Mouse (Mus musculus) heart, adult 11 months (tissue): ENCODE data around the gene Plxdc1.
A peak's percentile ranks its signal among the peaks of the same experiment; 100 is the strongest.

Experiments used
- DNase-seq: peaks from one replicate; pipeline ENCODE4 v3.0.0; 2022

Gene Plxdc1

GRCm38 (mm10) chr11:98012831-98013230 lies 26.6 kb upstream of the Plxdc1 start:
- DNase-seq: no peak

GRCm38 (mm10) chr11:98011716-98012115 lies 25.5 kb upstream of the Plxdc1 start:
- no peak for DNase-seq

- no peak for DNase-seq
Measured at GRCm38 (mm10) chr11:98008087-98008486, 21.8 kb upstream of the Plxdc1 start.

DNA sequence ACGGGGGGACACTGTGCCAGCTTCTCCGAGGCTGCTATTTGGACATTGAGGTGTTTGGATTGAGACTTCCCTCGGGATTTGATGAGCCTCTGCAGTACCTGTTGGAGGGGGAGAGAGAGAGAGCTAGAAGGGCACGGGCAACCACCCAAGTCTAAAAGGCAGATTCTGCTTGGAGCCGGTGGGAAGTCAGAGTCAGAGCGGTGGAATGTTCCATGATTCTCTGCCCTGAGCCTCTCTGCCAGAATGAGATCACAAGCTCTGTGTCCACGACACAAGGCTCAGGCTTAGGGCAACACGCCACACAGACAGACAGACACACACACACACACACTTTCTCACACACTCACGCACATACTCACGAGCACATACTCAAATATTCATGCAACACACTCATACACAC lies 19.4 kb upstream of the Plxdc1 start:
- DNase-seq: peak; percentile 97

DNA sequence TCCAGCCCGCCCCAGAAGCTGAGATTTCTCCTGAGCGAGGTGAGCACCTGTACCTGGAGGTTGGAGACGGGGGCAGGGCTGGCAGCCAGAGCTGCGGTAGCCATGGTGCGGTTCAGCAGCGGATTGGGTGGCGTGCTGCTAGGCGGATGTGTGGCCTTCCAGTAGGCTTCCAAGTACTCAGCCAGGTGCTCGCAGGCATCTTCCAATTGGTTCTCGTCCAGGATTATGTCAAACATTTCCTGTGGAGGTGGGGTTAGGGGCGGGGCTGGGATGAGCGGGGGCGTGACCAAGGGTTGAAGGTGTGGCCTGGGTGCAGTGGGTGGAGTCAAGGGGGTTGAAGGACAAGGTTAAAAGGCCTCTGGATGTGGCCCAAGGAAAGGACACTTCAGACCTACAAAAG lies 18.8 kb upstream of the Plxdc1 start:
- no peak for DNase-seq

GRCm38 (mm10) chr11:98004161-98004560 lies 17.9 kb upstream of the Plxdc1 start:
- no peak for DNase-seq

GRCm38 (mm10) chr11:98003171-98003671 lies 17.0 kb upstream of the Plxdc1 start:
- peak; percentile 92 for DNase-seq

- DNase-seq: peak; percentile 95
Measured at GRCm38 (mm10) chr11:98002627-98003026, 16.4 kb upstream of the Plxdc1 start.

GRCm38 (mm10) chr11:98001986-98002385 lies 15.7 kb upstream of the Plxdc1 start:
- peak; percentile 89 for DNase-seq

- DNase-seq: no peak
Measured at GRCm38 (mm10) chr11:98001351-98001824, 15.1 kb upstream of the Plxdc1 start.

GRCm38 (mm10) chr11:98000378-98001140 lies 14.3 kb upstream of the Plxdc1 start:
- peak; percentile 93 for DNase-seq

DNA sequence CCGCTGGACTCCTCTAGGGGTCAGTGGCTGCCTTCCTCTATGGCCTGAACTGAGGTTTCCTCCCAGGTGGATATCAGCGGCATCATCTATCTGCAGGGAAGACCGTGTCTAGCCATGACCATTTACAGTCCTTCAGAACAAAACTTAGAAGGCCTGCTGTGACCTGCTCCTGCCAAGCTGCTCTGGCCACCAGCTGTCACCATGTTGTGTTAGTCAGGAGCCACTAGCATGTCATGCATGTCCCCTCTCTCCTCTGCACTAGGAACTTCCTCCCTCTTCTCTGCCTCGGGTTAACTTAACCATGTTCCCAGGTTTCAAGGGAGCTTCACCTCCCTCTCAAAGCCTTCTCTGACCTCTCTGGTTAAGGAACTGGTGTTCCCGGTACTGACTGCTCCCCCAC lies 13.5 kb upstream of the Plxdc1 start:
- DNase-seq: no peak

DNA sequence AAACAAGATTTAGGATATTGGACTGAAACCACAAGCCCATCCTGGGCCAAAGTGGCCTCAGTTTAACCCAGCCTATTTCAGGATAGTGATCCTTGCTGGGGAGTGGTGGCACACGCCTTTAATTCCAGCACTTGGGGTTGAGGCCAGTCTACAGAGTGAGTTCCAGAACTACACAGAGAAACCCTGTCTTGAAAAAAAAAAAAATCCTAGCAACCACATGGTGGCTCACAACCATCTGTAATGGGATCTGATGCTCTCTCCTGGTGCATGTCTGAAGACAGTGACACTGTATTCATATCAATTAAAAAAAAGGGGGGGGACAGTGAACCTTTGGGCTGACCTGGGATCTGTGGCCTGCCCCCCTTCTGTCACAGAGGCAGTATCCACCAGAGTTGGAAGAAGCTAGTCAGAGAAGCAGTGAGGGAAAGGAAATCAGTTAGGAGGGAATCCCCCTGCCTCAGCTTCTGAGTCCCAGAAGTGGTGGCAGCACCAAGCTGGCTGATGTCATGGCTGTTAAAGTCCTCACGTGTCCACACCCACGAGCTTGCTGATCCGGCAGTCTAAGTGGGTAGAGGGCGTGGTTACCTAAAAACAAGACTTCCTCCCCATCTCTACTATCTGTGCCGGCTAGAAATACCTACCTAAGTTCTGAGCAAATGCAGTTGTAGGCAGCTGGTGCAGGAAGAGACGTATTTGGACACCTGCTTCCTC lies 12.8 kb upstream of the Plxdc1 start:
- no peak for DNase-seq

- no peak for DNase-seq
Measured at GRCm38 (mm10) chr11:97998074-97998793, 12.0 kb upstream of the Plxdc1 start.

- no peak for DNase-seq
Measured at GRCm38 (mm10) chr11:97997387-97997960, 11.2 kb upstream of the Plxdc1 start.

GRCm38 (mm10) chr11:97996691-97997090 lies 10.4 kb upstream of the Plxdc1 start:
- no peak for DNase-seq

DNA sequence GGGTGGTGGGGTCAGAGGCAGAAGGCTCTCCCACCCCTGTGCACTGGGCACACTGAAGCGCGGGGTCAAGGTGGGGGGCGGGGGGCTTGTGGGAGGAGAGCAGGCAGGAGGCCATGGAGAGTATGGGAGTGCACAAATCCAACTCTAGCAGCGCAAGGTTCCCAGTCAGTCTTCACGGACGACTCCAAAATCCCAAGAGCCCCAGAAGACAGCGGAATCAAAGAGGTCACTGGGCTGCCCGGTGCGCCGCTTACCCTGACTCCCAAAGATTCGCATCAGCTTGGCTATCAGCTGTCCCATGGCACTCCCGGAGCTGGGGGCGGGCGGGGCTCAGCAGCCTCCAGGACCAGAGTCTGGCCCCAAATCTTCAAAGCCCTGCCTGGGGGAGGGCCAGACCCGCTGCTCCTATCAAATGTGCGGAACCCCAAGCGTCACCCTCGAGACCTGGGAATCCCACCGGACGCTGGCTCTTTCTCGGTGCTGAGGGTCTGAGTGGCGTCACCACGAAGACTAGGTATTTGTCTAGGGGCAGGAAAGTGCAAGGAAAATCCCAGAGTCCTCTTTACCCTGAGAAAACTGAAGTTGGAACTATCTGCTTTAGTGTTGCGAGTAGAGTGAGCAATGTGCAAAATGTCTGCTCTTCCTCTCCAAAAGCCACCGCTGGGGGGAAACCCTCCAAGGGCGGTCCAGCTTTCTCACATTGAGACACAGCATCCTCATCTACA lies 9.5 kb upstream of the Plxdc1 start, which contains the start of gene Arl5c:
Gene Arl5c (minus strand): TSS at position 618 of the 725 bp plus-strand sequence.
- peak; percentile 98 for DNase-seq

- peak; percentile 98 for DNase-seq
Measured at GRCm38 (mm10) chr11:97994539-97995100, 8.4 kb upstream of the Plxdc1 start.

- DNase-seq: peak; percentile 98
Measured at GRCm38 (mm10) chr11:97988530-97989096, 2.4 kb upstream of the Plxdc1 start.

- DNase-seq: peak; percentile 99
Measured at GRCm38 (mm10) chr11:97987551-97988526, 1.6 kb upstream of the Plxdc1 start.
